Mouse (Mus musculus) intestine, embryonic 14.5 days (tissue): ENCODE measurements around the gene Ascc3. TPM values are rescaled to one million over a fixed set of nuclear protein-coding genes. Genes with fewer than 3 reads are reported as not detected.

Experiments
- ATAC-seq: fragments of 200-750 bp; cut with Nextera tagmentation; replicated peaks from 2 replicates; pipeline ENCODE4 v1.8.0; 2017; ENCODE audit warnings: low read depth, moderate number of reproducible peaks, moderate TSS enrichment, moderate library complexity; ENCODE audit not compliant: low FRiP score, low TSS enrichment
- DNase-seq: peaks from one replicate; pipeline ENCODE4 v3.0.0-alpha.2; 2018; ENCODE audit warnings: low spot score
- H3K27ac ChIP-seq: fragments of 300-500 bp; sonication (generic); 2 replicates; pipeline ENCODE4 v1.5.1; 2014; ENCODE audit warnings: low read depth, mild to moderate bottlenecking, control low read depth
- H3K27me3 ChIP-seq: fragments of 300-500 bp; sonication (generic); replicated peaks from 2 replicates; pipeline ENCODE4 v1.6.1; 2014; ENCODE audit warnings: low read length, control low read depth; ENCODE audit not compliant: control insufficient read depth, insufficient read depth
- H3K36me3 ChIP-seq: fragments of 300-500 bp; sonication (generic); 2 replicates; pipeline ENCODE4 v1.6.1; 2014; ENCODE audit warnings: low read length, control low read depth; ENCODE audit not compliant: control insufficient read depth, insufficient read depth
- H3K4me1 ChIP-seq: fragments of 300-500 bp; sonication (generic); replicated peaks from 2 replicates; pipeline ENCODE4 v1.6.1; 2014; ENCODE audit warnings: low read length, control low read depth, mixed read lengths; ENCODE audit not compliant: control insufficient read depth, insufficient read depth
- H3K4me2 ChIP-seq: fragments of 300-500 bp; sonication (generic); 2 replicates; pipeline ENCODE4 v1.6.1; 2014; ENCODE audit warnings: low read length
- H3K4me3 ChIP-seq: fragments of 300-500 bp; sonication (generic); 2 replicates; pipeline ENCODE4 v1.5.1; 2014; ENCODE audit warnings: low read depth, low read length, control low read depth, mixed read lengths
- H3K9ac ChIP-seq: fragments of 300-500 bp; sonication (generic); 2 replicates; pipeline ENCODE4 v1.6.1; 2014; ENCODE audit warnings: mild to moderate bottlenecking, low read length
- H3K9me3 ChIP-seq: fragments of 300-500 bp; sonication (generic); 2 replicates; pipeline ENCODE4 v1.6.1; 2016; ENCODE audit warnings: low read length, control low read depth; ENCODE audit not compliant: control insufficient read depth
- WGBS: fragments of 180-500 bp; shearing (Covaris S2); extraction: QIAGEN DNeasy Blood & Tissue Kit; methylation state at CpG from one replicate; pipeline ENCODE4 v1.1.7; 2014; 5-methylcytosine and 5-hydroxymethylcytosine counted together
- polyA plus RNA-seq: library from polyadenylated mRNA; unstranded; fragments of >200 nt; fragmentation: Nextera tagmentation; extraction: Ambion mirVana; gene quantifications from 2 replicates; pipeline ENCODE4 v1.2.1, GENCODE M21; 2014

Gene Ascc3
- polyA plus RNA-seq, 1 experiment from 2014 or later, result 26.4 TPM

DNA sequence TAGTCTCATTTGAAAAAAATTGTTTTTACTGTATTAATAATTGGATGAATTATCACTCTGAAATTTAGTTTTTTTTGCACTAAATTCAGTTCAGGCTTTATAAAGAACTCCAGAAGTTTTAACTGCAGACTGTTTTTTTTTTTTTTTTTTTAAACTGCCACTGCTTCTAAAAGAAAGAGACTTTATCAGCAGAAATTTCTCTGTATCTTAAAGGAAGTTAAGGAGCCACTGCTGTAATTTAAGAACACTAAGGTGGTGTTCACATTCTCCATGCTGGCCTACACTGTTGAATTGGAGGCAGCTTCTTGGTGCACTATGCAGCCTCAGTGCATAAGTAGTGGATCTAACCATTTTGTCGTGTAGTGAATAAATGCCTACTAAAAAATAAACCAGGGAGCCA lies 47.1 kb downstream of the Ascc3 start:
- no peak overlapping the region for H3K27ac ChIP-seq
- H3K9me3 ChIP-seq, result no peaks in the 10 kb centered on the region
- ATAC-seq, result no peak
- no peak overlapping the region for H3K9ac ChIP-seq
- no peaks in the 10 kb centered on the region for H3K27me3 ChIP-seq
- H3K36me3 ChIP-seq, result 0 out of 2 replicates have a peak, but pooled peaks cover 6% of the 10 kb centered on the region
- H3K4me3 ChIP-seq, result no peak overlapping the region
- no peak for DNase-seq
- WGBS, result 41% methylated on average over 1 of the region's 1 CpGs
- no peaks in the 10 kb centered on the region for H3K4me1 ChIP-seq
- H3K4me2 ChIP-seq, result no peak overlapping the region

DNA sequence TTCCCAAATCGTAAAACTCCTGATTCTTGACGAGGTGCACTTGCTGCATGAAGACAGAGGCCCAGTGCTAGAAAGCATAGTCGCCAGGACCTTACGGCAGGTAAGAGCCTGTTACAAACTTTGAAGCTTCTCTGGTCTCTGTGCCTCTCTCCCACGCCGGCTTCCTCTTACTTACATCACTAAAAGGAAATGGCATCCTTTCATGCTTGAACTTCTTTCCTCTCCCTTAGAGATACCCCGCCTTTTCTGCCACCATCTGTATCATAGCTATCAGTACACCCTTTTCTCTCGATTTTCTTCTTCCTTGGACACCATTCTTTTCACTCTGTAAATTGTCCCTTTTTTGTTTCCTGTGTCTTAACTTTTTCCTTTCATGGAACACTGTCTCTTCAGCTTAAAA lies 58.1 kb downstream of the Ascc3 start:
- no peak overlapping the region for H3K9ac ChIP-seq
- H3K4me2 ChIP-seq, result no peak overlapping the region
- H3K4me1 ChIP-seq, result no peaks in the 10 kb centered on the region
- no peak overlapping the region for H3K4me3 ChIP-seq
- ATAC-seq, result no peak
- H3K27ac ChIP-seq, result no peak overlapping the region
- H3K9me3 ChIP-seq, result no peaks in the 10 kb centered on the region
- DNase-seq, result no peak
- peaks cover 27% of the 10 kb centered on the region; the same call in 1 of the 2 replicates for H3K36me3 ChIP-seq
- 89% methylated on average over 8 of the region's 8 CpGs for WGBS
- H3K27me3 ChIP-seq, result no peaks in the 10 kb centered on the region

DNA sequence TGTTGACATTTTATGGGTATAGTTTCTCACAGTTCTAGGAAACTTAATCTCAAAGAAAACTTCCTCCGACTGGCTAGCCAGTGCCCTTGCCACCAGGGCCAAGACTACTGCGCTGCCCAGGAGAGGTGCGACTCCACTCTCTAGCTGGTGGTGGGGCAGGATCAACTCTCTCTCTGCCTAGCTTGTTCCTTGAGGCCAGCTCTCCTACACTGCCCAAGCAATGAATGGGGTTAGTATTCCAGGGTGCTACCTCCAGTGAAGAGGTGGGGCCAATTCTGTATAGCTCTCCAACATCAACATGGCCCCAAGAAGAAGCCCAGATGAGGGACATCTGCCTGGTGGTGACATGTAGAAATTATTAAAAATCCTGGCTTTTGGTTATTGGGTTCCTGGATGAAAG lies 61.1 kb downstream of the Ascc3 start:
- Histone ChIP-seq H3K9ac (no peak overlapping the region), H3K4me3 (no peak overlapping the region), H3K27ac (no peak overlapping the region), H3K9me3 (no peaks in the 10 kb centered on the region), H3K4me1 (no peaks in the 10 kb centered on the region), H3K27me3 (no peaks in the 10 kb centered on the region), H3K36me3 (peaks cover 25% of the 10 kb centered on the region; the same call in 1 of the 2 replicates), H3K4me2 (no peak overlapping the region)
- ATAC-seq (no peak), DNase-seq (no peak)
- 95% methylated on average over 3 of the region's 3 CpGs for WGBS

DNA sequence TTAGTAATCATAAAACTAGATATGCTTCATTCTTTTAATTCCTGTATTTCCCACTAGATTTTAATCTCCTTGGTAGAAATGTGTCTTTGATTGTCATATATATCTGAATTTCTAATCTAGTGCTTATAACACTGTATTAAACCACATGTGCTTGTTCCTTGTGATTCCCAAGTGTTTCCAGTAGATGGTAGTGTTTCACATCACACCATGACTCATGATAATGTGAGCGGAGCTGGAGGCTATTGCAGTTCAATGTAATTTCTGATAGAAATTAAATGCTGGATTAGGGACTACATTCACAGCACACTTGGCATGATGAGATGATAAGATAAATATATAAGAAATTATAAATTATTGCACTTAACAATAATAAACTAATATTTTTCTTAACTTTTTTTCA lies 64.9 kb downstream of the Ascc3 start:
- Histone ChIP-seq H3K4me3 (no peak overlapping the region), H3K9ac (no peak overlapping the region), H3K27me3 (no peaks in the 10 kb centered on the region), H3K4me2 (no peak overlapping the region), H3K27ac (no peak overlapping the region), H3K4me1 (no peaks in the 10 kb centered on the region), H3K9me3 (no peaks in the 10 kb centered on the region), H3K36me3 (peaks cover 13% of the 10 kb centered on the region; the same call in 1 of the 2 replicates)
- WGBS, result 65% methylated on average over 1 of the region's 1 CpGs
- no peak for ATAC-seq
- no peak for DNase-seq

DNA sequence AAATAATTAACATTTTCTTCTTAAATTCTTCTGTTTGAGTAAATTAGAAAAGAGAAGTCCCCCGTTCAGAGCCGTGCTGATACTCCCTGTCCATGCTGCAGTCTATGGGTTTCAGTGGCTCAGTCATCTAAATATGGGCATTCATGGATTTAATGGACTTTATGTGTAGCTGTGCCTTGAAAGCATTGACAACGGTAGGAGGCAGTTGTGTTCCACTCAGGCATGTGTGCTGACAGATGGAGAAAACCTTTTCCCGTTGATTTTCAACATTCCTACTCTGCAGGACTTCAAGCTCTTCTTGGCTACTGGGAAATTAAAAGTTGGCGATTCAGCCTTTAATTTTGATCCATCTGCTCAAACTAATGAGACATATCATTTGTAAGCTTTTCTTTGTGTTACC lies 79.0 kb downstream of the Ascc3 start:
- Histone ChIP-seq H3K4me3 (no peak overlapping the region), H3K9me3 (no peaks in the 10 kb centered on the region), H3K4me1 (no peaks in the 10 kb centered on the region), H3K27ac (no peak overlapping the region), H3K36me3 (no peaks in the 10 kb centered on the region), H3K9ac (no peak overlapping the region), H3K27me3 (no peaks in the 10 kb centered on the region), H3K4me2 (no peak overlapping the region)
- DNase-seq, result no peak
- ATAC-seq, result no peak
- 84% methylated on average over 5 of the region's 5 CpGs for WGBS

DNA sequence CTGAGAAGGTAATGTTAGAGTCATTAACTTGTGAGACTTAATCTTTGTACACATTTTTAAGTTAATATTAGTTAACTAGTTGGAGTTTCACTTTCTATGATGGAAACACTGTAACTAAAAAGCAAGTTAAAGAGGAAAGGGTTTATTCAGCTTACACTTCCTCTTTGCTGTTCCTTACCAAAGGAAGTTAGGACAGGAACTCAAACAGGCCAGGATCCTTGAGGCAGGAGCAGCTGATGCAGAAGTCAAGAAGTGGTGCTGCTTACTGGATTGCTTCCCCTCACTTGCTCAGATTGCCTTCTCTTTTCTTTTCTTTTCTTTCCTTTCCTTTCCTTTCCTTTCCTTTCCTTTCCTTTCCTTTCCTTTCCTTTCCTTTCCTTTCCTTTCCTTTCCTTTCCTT lies 97.9 kb downstream of the Ascc3 start:
- no peaks in the 10 kb centered on the region for H3K27me3 ChIP-seq
- H3K9ac ChIP-seq, result no peak overlapping the region
- H3K4me3 ChIP-seq, result no peak overlapping the region
- no peaks in the 10 kb centered on the region for H3K36me3 ChIP-seq
- no peak overlapping the region for H3K4me2 ChIP-seq
- no peak overlapping the region for H3K27ac ChIP-seq
- H3K4me1 ChIP-seq, result no peaks in the 10 kb centered on the region
- DNase-seq, result no peak
- no peaks in the 10 kb centered on the region for H3K9me3 ChIP-seq
- no peak for ATAC-seq

DNA sequence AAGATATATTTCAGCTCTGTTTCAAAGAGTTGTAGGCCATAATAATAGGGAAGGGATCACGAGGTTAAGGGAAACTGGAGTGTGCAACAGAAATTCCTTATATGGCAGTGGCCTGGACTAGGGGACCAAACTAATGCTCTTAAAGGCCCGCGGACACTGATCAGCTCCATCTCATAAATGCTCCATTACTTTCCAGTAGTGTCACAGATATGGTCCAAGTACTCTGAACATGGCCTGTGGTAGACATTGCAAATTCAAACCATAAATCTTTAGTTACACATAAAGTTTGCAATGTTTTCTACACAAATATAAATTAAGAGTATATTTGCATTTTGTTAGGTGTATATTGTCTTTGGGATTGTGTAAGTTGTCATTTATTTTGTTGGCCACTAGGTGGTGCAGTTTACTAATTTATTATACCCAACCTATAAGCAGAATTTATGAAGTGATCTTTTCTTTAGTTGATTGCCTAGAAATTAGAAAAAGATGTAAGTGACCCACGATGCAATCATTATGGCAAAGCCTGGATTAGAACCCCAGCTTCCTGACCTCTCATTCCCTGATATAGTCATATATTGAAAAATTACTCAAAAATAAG lies 106.5 kb downstream of the Ascc3 start:
- DNase-seq, result no peak

DNA sequence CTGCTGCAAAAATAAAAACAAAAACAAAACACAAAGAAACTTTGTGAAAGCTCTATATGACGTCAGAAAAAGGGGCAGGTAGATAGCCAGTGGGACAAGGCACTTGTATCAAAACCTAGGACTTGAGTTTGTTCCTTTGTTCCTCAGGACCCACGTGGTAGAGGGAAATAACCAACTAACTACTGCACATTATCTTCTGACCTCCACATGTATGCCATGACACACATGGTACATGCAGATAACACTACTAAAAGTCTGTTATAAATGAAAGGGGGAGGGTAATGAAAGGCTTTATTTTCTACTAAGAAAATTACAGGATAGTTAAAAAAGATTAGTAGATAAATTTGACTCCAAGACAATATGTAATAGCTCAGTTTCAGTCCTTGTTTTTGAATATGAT lies 109.3 kb downstream of the Ascc3 start:
- WGBS, result 63% methylated on average over 2 of the region's 2 CpGs

More for the DNA sequence above, 106.5 kb downstream of the Ascc3 start:
- H3K4me3 ChIP-seq, result no peak overlapping the region
- ATAC-seq, result no peak
- no peaks in the 10 kb centered on the region for H3K4me1 ChIP-seq
- H3K27ac ChIP-seq, result no peak overlapping the region
- no peaks in the 10 kb centered on the region for H3K27me3 ChIP-seq
- peaks cover 10% of the 10 kb centered on the region; the same call in 1 of the 2 replicates for H3K36me3 ChIP-seq
- no peak overlapping the region for H3K4me2 ChIP-seq
- no peaks in the 10 kb centered on the region for H3K9me3 ChIP-seq
- 62% methylated on average over 4 of the region's 4 CpGs for WGBS
- no peak overlapping the region for H3K9ac ChIP-seq

DNA sequence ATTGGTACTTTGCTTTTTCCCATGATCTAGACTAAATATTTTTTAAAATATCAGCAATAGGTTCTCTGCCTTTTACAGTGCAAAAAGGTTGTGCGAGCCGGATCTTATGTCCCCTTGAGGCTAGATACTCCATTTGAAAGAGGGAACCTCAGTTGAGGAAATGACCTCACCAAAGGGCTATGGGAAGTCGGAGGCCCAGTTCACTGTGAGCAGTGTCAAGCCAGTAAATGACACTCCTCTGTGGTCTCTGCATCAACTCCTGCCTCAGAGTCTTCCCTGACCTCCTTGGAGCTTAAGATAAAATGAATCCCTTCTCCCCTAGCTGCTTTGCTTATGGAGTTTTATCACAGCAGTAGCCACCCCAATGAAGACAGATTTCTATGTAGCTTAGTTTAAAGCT lies 109.9 kb downstream of the Ascc3 start:
- no peaks in the 10 kb centered on the region for H3K9me3 ChIP-seq
- no peaks in the 10 kb centered on the region for H3K4me1 ChIP-seq
- no peaks in the 10 kb centered on the region for H3K27me3 ChIP-seq
- WGBS, result 70% methylated on average over 3 of the region's 3 CpGs
- peaks cover 10% of the 10 kb centered on the region; the same call in 1 of the 2 replicates for H3K36me3 ChIP-seq
- H3K27ac ChIP-seq, result no peak overlapping the region
- H3K9ac ChIP-seq, result no peak overlapping the region
- H3K4me2 ChIP-seq, result no peak overlapping the region
- no peak for ATAC-seq
- no peak overlapping the region for H3K4me3 ChIP-seq
- DNase-seq, result no peak

More for the DNA sequence above, 109.3 kb downstream of the Ascc3 start:
- no peak overlapping the region for H3K27ac ChIP-seq
- DNase-seq (no peak), ATAC-seq (no peak)
- H3K36me3 ChIP-seq, result peaks cover 10% of the 10 kb centered on the region; the same call in 1 of the 2 replicates
- no peak overlapping the region for H3K4me3 ChIP-seq
- no peaks in the 10 kb centered on the region for H3K27me3 ChIP-seq
- no peak overlapping the region for H3K4me2 ChIP-seq
- H3K9me3 ChIP-seq, result no peaks in the 10 kb centered on the region
- H3K4me1 ChIP-seq, result no peaks in the 10 kb centered on the region
- no peak overlapping the region for H3K9ac ChIP-seq
